11 mouse cellular contexts compared by ENCODE assay signal in the genomic region with DNA sequence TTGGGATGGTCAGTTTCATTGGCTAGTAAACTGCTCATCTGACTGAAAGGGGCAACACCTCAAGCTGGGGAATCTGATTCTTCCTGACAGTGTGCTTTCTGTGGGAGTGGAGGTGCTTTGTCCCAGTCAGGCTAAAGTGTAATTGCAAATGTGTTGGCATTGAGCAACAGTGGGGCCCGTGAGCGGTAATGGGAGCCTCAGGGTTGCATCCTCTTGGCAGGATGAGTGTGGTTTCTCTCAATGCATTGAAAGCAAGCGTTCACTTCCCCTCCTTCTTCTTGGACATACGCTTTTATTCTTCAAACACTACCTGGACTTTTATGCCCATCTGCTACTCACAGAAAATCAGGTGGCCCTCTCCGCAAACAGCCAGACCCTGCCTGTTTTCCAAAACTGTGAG.
"Had no signal": no experiment of that assay in that cellular context is flagged by ENCODE, and none has a peak within 500 bp of the region (broad histone marks: within the 10 kb centered on the region; RNA-seq: fewer than 3 reads in every experiment).

No protein-coding gene starts in this region.

- DNase-seq: kidney, adult 2 months; kidney, postnatal 25 days; layer of hippocampus, adult 9-11 months; liver, embryonic 13.5 days; lung, postnatal 14 days; retina, postnatal 1 day; right cerebral cortex, postnatal 25 days; spleen, adult 18-20 months; thymus, postnatal 25 days had no signal

- ATAC-seq: intestine, postnatal 0 days; midbrain, embryonic 15.5 days had no signal
